Mouse (Mus musculus): ENCODE measurements around the gene Rora.

- TF ChIP-seq POLR2A (IDR thresholded peaks at IDR 0.05; ENCODE audit: extremely low read depth, insufficient read depth, low read length) (no peak), CTCF (IDR thresholded peaks at IDR 0.05; ENCODE audit: low read depth, low read length) (no peak)
These were observed 525.6 kb downstream of the Rora start for GRCm38 (mm10) chr9:69179224-69179623.
